Mouse (Mus musculus): Measurements from ENCODE around the gene Cd53.

Gene Cd53

GRCm38 (mm10) chr3:106789930-106790329 lies at the start of gene Cd53:
Gene Cd53 (minus strand): TSS chr3:106790149.
- no peak for DNase-seq (ENCODE audit: low spot score)

DNA sequence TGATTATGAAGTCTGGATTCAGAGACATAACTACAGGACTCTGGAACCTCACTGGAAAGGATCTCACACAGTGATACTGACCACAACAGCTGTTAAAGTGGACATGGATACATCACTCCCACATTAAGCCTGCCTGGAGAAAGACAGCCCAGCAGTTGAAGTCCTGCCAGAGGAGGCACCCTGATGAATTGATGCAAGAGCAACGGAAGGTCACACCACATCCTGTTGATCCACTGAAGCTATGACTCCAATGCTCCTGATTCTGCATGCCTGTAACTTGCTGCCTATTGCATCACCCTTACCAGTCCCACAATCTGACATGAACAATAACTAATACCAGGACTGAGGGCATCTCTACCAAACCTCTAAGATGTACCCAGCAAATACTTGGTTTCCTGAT lies 42.2 kb upstream of the Cd53 start:
- no peak for DNase-seq (ENCODE audit: low spot score)

DNA sequence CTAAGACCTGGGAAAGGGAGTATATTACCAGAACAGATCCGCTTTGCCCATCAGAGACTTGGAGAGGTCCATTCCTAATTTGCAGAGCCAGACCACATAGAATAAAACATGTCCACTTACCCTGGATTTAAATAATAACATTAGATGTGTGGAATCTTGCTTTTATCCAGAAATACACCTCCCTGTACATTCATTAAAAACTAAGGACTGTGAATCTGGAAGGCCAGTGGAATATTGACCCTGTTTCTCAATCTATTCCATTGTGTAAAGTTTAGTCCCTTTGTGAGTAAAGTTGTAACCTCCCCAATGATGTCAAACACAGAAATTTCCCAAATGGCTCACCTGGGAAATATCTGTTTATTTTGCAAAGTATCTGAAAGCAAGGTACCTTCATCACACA lies 36.2 kb upstream of the Cd53 start, which contains the start of gene Olfr266:
TSS of gene Olfr266 (minus strand) at position 101 of the 400 bp plus-strand sequence.
- no peak for DNase-seq (ENCODE audit: low spot score)

GRCm38 (mm10) chr3:106817676-106818075 lies 27.7 kb upstream of the Cd53 start:
- DNase-seq (ENCODE audit: low spot score) = no peak

GRCm38 (mm10) chr3:106808972-106809695 lies 19.2 kb upstream of the Cd53 start:
- no peak for DNase-seq (ENCODE audit: low spot score)

DNA sequence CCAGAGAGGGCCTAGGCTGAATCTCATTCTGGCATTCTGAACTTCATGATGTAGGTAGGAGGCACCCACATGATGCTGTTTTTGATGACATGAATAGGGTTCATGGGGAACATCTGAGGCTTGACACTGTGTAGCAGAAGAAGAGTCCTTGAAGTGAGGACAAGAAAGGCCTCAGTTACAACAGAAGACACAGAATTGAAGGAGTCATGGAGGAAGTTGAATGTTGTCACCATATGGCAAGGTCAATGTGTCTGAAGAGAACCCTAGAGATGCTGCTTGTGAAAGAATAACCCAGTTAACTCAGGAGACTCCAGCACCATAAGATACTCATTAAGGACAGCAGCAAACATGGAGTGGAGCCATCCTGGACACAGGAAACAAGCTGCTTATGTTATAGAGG lies 8.1 kb upstream of the Cd53 start:
- no peak for DNase-seq (ENCODE audit: low spot score)

DNA sequence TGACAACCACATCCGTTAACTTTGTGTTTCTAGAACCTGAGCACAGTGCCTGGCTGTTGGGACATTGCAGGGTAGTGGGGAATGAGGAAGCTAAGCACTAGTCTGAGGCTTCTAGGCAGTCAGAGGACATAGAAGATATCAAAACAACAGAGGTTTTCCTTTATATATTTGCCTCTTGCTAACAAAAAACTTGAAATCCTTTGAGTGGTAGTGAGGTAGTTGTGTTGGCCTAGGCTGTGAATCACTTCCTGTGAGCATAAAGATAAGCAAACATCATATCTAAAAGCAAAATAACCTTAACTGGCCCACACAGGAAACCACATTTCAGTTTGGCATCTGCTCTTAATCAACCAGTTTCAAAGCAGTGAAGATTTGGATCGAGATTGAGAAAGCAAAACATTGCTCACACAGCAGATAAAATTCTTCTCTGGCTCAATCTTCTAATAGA lies 1.5 kb downstream of the Cd53 start:
- DNase-seq (ENCODE audit: low spot score) = no peak

DNA sequence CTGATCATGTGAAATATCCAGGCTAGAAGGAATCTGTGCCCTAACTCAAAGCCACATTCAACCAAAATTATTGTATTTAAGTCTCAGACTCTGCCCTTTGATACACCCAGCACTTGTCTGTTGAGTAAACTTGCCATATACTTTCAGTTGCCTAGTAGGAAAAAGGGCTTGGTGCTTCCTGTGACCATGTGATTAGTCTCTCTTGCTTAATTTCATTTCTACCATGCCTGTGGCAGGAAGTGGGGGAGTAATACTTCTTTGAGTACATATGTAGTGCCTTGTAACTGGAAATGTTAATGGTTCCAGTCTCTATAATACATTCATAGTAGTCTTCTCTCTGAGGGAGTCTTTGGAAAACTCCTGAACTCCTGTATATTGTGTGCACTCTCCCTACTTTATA lies 2.0 kb downstream of the Cd53 start:
- no peak for DNase-seq (ENCODE audit: low spot score)

- no peak for DNase-seq (ENCODE audit: low spot score)
These were observed 4.8 kb downstream of the Cd53 start for GRCm38 (mm10) chr3:106785130-106785529.

GRCm38 (mm10) chr3:106771834-106772233 lies 18.1 kb downstream of the Cd53 start:
- no peak for DNase-seq (ENCODE audit: low spot score)

GRCm38 (mm10) chr3:106755898-106756297 lies 34.1 kb downstream of the Cd53 start:
- no peak for DNase-seq (ENCODE audit: low spot score)

DNA sequence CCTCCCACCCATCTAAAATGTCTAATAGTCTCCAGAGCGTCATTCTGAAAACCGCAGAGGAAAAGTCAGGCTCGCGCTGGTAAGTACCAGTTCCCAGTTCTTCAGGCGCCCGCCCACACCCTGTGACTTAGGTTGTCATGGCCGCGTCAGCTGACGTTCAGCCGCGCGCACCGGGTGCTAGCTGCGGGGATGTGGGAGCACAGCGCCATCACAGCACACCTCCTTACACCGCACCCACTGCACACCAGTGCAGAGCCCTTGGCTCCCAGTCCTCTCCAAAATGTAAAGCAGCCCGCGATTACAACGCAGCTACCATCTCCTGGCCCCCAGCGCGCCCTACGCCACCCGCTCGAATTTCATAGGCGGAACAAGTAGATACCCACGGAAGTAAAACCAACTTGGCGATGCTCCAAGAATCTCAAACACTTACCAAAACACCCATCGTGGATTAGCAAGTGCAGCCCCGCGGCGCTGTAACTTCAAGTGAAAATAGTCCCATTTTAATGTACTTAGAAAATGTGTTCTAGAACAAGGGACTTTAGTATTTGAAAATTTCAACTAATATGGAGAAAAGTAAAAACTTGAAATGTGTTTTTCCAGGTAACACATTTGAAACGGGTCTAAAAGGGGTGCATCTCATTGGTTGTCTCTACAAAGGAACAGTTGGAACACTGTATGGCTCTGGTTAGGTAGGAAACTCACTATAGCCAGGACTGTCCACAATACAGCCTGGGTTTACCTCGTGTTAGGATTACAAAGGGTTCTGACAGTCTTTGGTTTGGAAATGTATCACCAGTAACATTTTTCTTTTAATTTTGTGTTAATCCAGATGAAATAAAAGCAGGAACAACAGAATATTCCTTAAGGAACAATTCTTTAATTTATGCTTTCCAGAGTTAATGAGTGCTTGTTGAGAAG lies 67.7 kb downstream of the Cd53 start:
- peak; percentile 70 for DNase-seq (ENCODE audit: low spot score)

DNA sequence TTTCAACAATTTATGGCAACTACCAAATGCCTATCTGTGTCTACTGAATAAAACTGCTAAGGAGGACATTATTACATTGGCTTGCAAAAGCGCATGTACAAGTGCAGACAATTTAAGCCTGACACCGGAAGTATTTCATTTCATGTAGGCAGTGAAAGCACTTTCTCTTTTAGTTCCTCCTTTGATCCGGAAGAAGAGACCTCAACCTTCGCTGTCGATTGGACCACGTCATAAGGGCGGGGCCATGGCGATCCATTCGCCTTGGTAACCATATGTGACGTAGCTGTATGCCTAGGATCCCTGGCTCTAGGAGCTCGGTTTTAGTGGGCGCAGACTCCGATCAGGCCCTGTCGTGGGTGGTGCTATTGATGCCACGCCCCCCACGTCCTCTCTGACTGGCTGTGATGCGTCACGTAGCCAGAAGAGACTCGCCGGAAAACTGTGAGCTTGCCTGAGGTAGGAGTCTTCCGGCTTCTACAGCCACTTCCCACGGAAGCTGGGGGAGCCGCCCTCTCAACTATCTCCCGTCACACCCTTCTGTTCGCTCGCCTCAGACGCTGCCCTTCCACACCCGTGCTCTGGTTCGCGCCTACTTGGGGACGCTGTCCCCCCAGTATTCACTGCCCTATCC lies 68.4 kb downstream of the Cd53 start:
- peak; percentile 87 for DNase-seq (ENCODE audit: low spot score)

All from urinary bladder, postnatal 25 days (tissue).